Mouse (Mus musculus) frontal cortex, postnatal 14 days (tissue): ENCODE results near the gene Rag1.

Source experiments
- DNase-seq, 2 experiments: peaks; one replicate each; pipeline ENCODE4 v3.0.0; 2022; ENCODE audit warnings: low spot score in 2 of 2

Gene Rag1

GRCm38 (mm10) chr2:101591356-101591755, 57.9 kb downstream of the Rag1 start:
- no peak for DNase-seq
